Mouse (Mus musculus) C2C12 (cell line): ENCODE data around the gene Fntb. TPM values are rescaled to one million over a fixed set of nuclear protein-coding genes. Genes with fewer than 3 reads are reported as not detected.

Experiments
- H3K27me3 ChIP-seq: one replicate; pipeline ENCODE4 v1.6.1; 2011; ENCODE audit not compliant: control insufficient read depth, insufficient read depth, insufficient read length
- H3K36me3 ChIP-seq: one replicate; pipeline ENCODE4 v1.6.1; 2011; ENCODE audit not compliant: control insufficient read depth, insufficient read depth
- H3K4me3 ChIP-seq: one replicate; pipeline ENCODE4 v1.5.1; 2011; ENCODE audit warnings: mild to moderate bottlenecking, control low read depth; ENCODE audit not compliant: poor library complexity, insufficient read depth, severe bottlenecking
- H3K79me2 ChIP-seq: one replicate; pipeline ENCODE4 v1.6.1; 2011; ENCODE audit not compliant: control insufficient read depth, insufficient read depth
- H3K79me3 ChIP-seq: one replicate; pipeline ENCODE4 v1.6.1; 2011; ENCODE audit warnings: low read depth, control low read depth
- H3ac ChIP-seq: one replicate; pipeline ENCODE3; 2011; ENCODE audit warnings: low read depth; ENCODE audit not compliant: control insufficient read depth, insufficient read length
- CEBPB ChIP-seq: IDR thresholded peaks from one replicate; pipeline ENCODE4 v1.6.1; 2011; ENCODE audit warnings: low read depth, mild to moderate bottlenecking, control low read depth, moderate library complexity
- CTCF ChIP-seq: IDR thresholded peaks from one replicate; pipeline ENCODE4 v1.5.1; 2011; ENCODE audit not compliant: control insufficient read depth, insufficient read depth, insufficient read length
- FOSL1 ChIP-seq: IDR thresholded peaks from one replicate; pipeline ENCODE4 v1.8.0; 2011; ENCODE audit warnings: mild to moderate bottlenecking, low read length; ENCODE audit not compliant: poor library complexity, insufficient read depth, severe bottlenecking
- MAX ChIP-seq: IDR thresholded peaks from one replicate; pipeline ENCODE4 v1.6.1; 2011; ENCODE audit warnings: mild to moderate bottlenecking, control low read depth
- MYOD1 ChIP-seq: IDR thresholded peaks from one replicate; pipeline ENCODE4 v1.6.1; 2011; ENCODE audit warnings: low read depth; ENCODE audit not compliant: control insufficient read depth, insufficient read length
- MYOG ChIP-seq: IDR thresholded peaks from one replicate; pipeline ENCODE4 v1.6.1; 2011; ENCODE audit not compliant: control insufficient read depth, insufficient read length; ENCODE audit errors: extremely low read depth
- USF1 ChIP-seq: IDR thresholded peaks from one replicate; pipeline ENCODE4 v1.6.1; 2011; ENCODE audit warnings: low read depth, mild to moderate bottlenecking, control low read depth, moderate library complexity
- polyA plus RNA-seq: library from polyadenylated mRNA; unstranded; fragments of >200 nt; fragmentation: generic; extraction: Trizol; gene quantifications from one replicate; pipeline ENCODE4 v1.2.1, GENCODE M21; 2012; ENCODE audit warnings: missing spikeins

Gene Fntb
- polyA plus RNA-seq, 1 experiment = 19.6 TPM

- TF ChIP-seq CEBPB (no peak), FOSL1 (no peak), MYOG (no peak), CTCF (no peak), MYOD1 (no peak), USF1 (no peak), MAX (no peak)
- H3ac ChIP-seq = no peak overlapping the region
- H3K4me3 ChIP-seq = no peak overlapping the region
- no peaks in the 10 kb centered on the region for H3K27me3 ChIP-seq
- H3K79me3 ChIP-seq = peaks cover 8% of the 10 kb centered on the region
- no peaks in the 10 kb centered on the region for H3K36me3 ChIP-seq
- H3K79me2 ChIP-seq = peaks cover 11% of the 10 kb centered on the region
Observed at GRCm38 (mm10) chr12:76965876-76966275, 200.5 kb downstream of the Fntb start.

Other genes with a start within 250 kb of the Fntb start
- gene Plekhg3, start 234.7 kb upstream of the Fntb start, polyA plus RNA-seq = 9.3 TPM
- gene Sptb, start 55.0 kb upstream of the Fntb start, polyA plus RNA-seq = 0.15 TPM
- 62.0 TPM for gene Churc1, start 51 bp upstream of the Fntb start, polyA plus RNA-seq
- not detected for gene Gpx2, start 30.0 kb downstream of the Fntb start, polyA plus RNA-seq
- 0.06 TPM for gene Rab15, start 57.3 kb downstream of the Fntb start, polyA plus RNA-seq
- gene Max, start 196.6 kb downstream of the Fntb start, polyA plus RNA-seq = 52.9 TPM